Mouse (Mus musculus): ENCODE measurements around the gene Mapk13. TPM values are rescaled to one million over a fixed set of nuclear protein-coding genes. Genes with fewer than 3 reads are reported as not detected.
A peak's percentile ranks its signal among the peaks of the same experiment; 100 is the strongest.
"Not testable (repeated sequence)": the region's sequence is repeated elsewhere in the genome, so short reads cannot be mapped to it uniquely, and the experiment has no call there.

The Mapk13 gene
- total RNA-seq, 2 experiments from 2014 or later, result 0.45 to 1.1 TPM

DNA sequence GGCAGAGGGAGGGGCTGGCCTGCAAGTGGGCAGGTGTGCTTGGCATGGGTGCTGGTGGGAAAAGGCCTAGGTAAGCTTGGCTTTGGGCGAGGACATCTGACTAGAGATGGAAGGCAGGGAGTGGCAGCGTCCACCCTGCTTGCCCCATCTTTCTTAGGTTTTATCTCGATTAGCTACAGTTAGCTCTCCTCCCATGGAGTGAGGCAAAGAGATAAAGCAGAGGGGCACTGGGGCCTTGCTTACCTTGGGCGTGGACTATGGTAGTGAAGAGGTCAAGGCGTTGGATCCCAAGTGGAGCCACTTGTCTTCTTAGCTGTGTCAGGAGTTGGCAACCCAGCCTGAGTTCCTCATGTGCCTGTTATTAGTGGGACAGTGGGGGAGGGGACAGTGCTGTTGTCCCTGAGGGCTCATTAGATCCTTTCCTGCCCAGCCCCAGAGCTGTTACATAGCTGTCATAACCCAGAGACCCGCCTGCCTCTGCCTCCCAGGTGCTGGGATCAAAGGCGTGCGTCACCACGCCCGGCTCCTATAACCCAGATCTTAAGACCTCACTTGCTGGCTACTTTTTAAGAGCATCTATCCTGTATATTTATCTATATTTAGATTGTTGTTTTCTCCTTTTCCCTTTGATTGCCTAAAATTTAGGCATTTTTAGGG is 40.2 kb downstream of the Mapk13 start:
- DNase-seq, result no peak
- intact Hi-C loops (cut with DNase I), result no loop called here

DNA sequence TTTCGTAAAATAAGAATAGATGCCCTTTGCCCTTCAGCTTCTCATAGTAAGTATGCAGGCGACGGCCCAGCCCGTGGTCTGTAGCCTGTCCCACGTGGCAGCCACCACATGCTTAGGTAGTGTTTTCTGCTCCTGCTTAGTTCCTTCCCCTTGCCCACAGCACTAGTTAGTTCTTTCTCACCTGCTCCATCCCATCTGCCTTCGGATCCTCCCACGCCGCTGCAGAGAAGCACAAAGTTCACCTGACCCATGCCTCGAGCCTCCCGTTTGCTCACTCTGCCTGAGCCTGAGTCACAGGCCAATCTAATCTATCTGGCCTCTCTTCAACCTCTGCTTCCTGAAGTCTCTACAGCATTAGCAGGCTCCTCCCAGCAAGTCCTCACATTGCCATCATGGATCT is 43.2 kb downstream of the Mapk13 start:
- no peak for DNase-seq
- intact Hi-C loops (cut with DNase I), result no loop called here

DNA sequence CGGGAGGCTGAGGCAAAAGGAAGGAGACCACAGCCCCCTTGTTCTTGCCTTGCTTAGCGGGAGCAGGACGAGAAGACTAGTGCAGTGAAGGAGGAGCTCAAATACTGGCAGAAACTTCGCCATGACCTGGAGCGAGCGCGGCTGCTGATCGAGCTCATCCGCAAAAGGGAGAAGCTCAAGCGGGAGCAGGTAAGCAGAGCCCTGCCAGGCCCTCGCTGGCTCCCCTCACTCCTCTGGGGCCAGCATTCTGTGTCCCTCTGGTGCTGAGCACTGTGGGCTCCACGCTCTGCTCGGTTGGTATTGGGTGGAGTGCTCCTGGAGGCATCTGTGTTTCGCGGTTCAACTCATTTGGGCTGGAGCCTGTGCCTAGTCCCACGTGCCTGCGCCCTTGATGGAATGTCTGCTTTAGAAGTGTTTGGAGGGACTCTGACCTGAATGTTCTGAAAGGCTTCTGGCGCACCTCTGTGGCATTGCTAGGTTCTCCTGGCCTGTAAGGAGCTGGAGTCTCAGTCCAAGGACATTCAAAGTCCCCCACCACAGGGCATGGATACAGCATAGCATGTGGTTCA is 45.5 kb downstream of the Mapk13 start:
- intact Hi-C loops (cut with DNase I), result no loop called here
- no peak for DNase-seq

DNA sequence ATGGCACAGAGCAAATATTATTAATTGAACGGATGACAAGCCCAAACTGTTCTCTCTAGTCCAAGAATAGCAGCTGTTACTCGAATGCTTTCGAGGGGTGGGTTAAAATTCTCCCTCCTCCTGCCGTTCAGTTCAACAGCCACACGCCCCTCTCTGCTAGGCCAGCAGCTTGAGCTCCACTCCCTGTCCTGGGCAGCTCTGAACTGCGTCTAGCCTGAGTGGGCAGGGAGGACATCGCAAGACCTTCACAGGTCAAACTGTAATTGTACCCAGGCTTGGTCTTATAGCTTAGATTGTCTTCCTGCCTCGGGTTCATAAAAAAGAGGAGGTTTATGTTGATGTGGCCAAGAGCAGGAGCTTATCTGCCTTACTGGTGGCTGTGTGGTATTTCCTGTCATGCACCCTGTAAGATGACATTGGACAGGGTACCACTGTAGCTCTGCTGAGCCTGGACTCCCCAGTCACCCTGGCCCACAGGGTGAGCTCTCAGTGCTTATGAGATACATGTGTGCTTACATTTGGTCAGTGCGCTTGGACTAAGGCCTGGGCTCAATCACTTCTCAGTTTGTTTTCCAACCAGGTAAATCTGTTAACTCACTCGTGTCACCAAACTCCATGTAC is 46.4 kb downstream of the Mapk13 start:
- intact Hi-C loops (cut with DNase I), result no loop called here
- DNase-seq, result peak in 1 of 2 experiments; percentile 25

DNA sequence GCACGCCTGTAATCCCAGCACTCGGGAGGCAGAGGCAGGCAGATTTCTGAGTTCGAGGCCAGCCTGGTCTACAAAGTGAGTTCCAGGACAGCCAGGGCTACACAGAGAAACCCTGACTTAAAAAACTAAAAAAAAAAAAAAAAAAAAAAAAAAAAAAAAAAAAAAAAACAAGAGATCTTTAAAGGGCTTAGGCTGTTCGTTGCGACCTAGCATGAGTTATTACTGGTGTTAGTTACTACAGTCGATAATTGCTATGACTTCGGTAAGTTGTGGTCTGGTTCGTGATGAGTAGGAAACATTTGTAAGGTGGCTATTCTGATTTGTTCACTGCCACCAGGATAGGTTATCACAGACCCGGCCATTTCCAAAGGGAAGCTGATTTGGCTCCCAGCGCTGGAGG is 47.2 kb downstream of the Mapk13 start:
- intact Hi-C loops (cut with DNase I); DNase-seq: not testable (repeated sequence)

DNA sequence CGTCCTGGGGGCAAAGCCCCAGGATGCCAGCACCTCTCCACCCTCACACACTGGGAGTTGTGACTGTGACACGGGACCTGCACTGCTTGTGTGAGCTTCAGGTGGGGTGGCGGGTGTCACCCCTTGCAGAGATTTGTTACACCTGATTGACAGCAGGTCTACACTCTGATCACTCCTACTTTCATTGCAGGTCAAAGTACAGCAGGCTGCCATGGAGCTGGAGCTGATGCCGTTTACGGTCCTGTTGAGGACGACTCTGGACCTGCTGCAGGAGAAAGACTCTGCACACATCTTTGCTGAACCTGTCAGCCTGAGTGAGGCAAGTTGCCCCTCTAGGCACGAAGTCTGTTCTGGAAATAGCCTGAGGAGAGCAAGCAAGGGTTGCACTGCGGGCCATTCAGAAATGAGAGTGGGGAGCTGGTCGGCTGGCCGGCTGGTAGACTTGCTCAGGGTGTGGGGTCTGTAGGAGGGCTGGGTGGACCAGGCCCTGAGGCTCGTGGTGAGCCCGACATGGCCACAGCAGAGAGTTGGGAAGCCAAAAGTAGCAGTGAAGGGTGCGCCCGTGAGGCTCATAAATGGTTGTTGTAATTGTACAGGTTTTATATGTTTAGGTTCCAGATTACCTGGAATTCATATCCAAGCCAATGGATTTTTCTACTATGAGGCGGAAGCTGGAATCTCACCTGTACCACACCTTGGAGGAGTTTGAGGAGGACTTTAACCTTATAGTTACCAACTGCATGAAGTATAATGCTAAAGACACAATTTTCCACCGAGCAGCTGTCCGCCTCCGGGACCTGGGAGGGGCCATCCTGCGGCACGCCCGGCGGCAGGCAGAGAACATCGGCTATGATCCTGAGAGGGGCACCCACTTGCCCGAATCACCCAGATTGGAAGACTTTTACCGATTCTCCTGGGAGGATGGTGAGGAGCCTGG is 48.0 kb downstream of the Mapk13 start:
- intact Hi-C loops (cut with DNase I), result no loop called here
- no peak for DNase-seq

DNA sequence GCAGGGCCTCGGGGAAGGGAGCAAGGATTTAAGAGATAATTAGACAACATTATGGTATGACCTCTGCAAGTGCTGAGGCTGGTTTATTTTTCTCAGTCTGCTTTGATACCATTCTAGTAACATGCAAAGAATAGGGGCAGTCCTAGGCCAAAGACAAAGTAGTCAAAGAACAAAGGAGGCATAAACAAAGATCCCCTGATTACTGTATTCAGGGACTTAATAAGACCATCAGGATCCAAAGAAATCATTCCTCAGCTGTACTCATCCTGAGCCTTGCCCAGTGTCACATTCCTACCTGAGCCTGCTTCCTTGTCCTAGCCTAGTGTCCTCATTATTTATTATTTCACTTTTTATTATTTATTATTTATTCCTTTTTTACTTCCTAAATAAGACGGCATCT is 51.1 kb downstream of the Mapk13 start:
- no peak for DNase-seq
- intact Hi-C loops (cut with DNase I), result no loop called here

DNA sequence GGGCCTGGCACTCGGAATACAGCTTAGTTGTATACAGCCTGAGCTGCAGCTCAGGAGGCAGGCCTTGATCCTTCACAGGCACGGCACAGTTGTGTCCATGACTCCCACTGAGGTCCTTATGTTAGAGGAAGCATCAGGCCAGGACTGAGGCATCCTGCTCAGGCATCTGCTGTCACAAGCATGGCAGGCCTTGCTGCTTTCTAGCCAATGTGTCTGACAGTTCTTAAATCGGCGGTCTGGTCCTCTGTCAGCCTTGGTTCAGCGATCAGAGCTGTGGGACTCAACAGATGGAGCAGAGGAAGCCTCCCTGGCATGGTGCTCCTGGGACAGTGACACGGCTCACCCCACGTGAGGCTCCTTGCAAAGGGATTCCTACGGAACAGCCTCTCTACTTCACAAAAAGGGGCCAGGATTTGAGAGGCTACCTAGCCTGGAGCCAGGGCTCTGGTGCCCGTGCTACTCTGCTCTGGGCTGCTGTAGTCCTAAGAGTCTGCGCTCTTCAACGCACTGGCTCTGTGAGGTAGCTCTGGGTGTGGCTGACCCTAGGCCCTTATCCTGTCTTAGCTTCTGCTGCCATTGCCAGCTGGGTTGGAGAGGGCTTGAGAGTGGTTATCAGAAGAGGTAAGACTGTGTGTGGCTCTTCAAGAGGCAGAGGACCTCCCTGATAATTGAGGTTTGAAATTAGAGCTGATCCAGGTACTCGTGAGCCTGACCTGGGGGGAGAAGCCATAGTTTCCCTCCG is 54.1 kb downstream of the Mapk13 start:
- no peak for DNase-seq

DNA sequence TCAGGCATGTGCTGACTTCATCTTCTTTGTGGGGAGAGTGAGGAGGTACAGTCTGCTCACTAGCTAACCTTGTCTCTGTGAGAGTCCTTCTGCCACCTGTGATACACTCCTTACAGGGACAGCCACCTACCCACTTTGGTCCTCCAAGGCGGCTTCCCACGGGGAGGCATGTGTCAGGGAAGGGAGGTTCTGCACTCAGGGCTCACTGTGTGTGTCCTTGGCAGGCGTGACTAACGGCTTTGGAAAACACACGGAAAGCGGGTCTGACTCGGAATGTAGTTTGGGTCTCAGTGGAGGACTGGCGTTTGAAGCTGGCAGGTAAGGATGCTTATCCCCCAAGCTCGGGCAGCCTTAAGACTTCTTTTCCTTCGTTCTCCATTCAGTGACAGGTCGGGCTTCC is 54.7 kb downstream of the Mapk13 start:
- no peak for DNase-seq
- intact Hi-C loops (cut with DNase I), result no loop called here

More for the DNA sequence above, 54.1 kb downstream of the Mapk13 start:
- intact Hi-C loops (cut with DNase I), result no loop called here

DNA sequence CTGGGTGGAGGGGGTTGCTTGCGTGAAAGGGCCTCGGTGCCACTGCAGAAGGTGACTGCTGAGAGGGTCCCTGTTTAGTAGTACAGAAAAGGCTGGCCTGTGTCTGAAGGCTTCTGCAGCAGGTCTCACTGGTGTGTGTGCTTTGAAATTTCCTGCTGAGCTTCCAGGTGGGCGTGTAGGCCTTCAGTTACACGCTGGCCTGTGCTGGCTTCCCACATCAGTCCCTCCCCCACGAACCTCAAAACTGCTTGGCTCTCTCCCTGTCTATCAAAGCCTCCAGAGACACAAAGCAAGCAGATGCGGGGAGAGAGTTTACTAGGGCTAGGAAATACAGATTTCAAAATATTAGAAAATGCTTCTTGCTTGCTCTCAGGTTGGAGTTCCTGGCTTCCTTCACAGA is 55.8 kb downstream of the Mapk13 start:
- intact Hi-C loops (cut with DNase I), result no loop called here
- no peak for DNase-seq

DNA sequence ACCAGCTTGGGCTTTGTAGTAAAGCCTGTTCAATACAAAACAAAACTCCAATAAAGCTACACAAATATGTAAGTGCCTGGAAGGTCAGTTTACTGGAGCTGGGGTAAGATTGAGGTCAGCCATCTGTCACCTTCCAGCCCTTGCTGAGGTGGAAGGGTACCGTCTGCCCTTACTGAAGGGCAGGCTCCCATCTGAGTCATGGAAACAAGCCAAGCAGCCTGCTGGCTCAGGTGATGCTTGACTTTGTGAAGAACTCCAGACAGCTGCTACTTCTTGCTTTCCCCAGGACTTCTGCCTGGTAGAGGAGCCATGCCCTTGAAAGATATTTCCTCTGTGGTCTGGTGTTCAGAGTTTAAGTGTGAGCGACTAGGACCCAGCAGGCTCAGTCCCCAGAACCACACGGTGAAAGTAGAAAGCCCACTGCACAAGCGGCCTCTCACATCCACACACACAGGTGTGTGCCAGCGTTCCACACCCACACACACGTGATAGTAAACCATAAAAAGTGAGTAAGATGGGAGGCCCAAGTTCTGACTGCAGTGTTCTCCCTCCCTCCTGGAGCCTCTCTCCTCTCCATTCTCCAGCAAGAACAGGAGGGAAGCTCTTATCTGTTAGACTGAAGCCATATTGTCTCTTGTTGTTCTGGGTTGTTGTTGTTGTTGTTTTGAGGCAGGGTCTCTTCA is 56.4 kb downstream of the Mapk13 start:
- DNase-seq, result no peak
- intact Hi-C loops (cut with DNase I), result no loop called here

DNA sequence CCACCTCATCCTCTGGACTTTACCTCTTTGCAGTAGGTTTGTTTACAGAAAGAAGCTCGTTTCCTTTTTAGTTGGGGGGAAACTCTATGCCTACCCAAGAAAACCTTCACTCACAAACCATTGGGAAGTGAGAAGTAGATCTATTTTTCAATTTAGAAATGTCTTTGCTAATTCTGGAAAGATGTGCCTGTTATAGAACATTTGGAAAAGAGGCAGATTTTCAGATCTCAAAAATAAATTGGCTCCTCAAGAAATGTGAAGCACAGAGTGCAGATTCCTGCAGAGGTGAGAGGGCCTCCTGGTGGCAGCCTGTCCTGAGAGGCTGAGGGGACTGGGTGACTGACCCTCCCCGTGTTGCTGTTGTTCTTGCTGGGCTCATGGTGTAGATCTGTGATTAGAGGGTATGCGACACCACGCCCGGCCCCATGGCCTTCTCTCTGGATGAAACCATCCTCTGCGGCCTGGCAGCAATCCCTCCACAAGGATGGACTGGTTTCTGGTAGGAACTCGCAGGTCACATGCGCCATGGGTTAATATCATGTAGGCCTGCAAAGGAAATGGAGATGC is 58.7 kb downstream of the Mapk13 start:
- DNase-seq, result no peak
- intact Hi-C loops (cut with DNase I), result no loop called here

DNA sequence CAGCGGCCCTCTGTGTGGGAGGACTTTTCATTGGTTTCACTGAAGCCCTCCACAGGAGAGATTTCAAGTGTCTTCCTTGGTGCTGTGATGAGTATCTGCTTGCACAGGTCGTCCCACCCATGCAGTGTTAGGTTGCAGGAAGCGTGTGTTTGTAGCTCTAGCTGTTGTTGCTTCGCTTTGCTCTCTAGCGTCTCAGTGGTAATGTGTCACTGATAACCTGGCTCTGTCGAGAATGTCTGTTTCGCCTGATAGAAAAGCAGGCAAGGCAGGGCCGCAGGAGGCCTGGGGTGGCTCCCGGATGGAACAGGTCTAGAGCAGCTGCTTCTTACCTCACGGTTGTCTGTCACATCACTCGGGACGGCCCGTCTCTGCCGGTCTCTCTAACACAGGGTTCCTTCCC is 60.0 kb downstream of the Mapk13 start:
- intact Hi-C loops (cut with DNase I), result no loop called here
- no peak for DNase-seq

Other genes with a start within 250 kb of the Mapk13 start
- not detected for gene Armc12, start 238.5 kb upstream of the Mapk13 start, total RNA-seq (2021)
- not detected for gene Clpsl2, start 219.9 kb upstream of the Mapk13 start, total RNA-seq (2021)
- not detected for gene Clps, start 208.5 kb upstream of the Mapk13 start, total RNA-seq (2021)
- gene Lhfpl5, start 193.7 kb upstream of the Mapk13 start, total RNA-seq (2021), result not detected
- gene Srpk1, start 146.6 kb upstream of the Mapk13 start, total RNA-seq (2021), result 10 to 100 TPM; 40.0 to 43.7 TPM
- gene Slc26a8, start 79.1 kb upstream of the Mapk13 start, total RNA-seq (2021), result 1 to 10 TPM in 1 of 2 experiments, under 1 TPM in 1; 0.65 to 1.2 TPM
- 10 to 100 TPM; 47.3 to 51.1 TPM for gene Mapk14, start 78.0 kb upstream of the Mapk13 start, total RNA-seq (2021)
- under 1 TPM; 0.45 to 0.77 TPM for gene AC170998.1, start 43.2 kb upstream of the Mapk13 start, total RNA-seq (2021)
- 10 to 100 TPM; 15.2 to 22.3 TPM for gene Brpf3, start 31.8 kb downstream of the Mapk13 start, total RNA-seq (2021)
- not detected for gene Pnpla1, start 89.1 kb downstream of the Mapk13 start, total RNA-seq (2021)
- under 1 TPM in 1 of 2 experiments, not detected in 1; 0.05 TPM for gene 4930539E08Rik, start 146.0 kb downstream of the Mapk13 start, total RNA-seq (2021)
- not detected for gene Pxt1, start 174.5 kb downstream of the Mapk13 start, total RNA-seq (2021)
- gene Kctd20, start 182.7 kb downstream of the Mapk13 start, total RNA-seq (2021), result 10 to 100 TPM; 63.8 to 76.9 TPM
- gene Stk38, start 238.7 kb downstream of the Mapk13 start, total RNA-seq (2021), result 10 to 100 TPM; 53.0 to 57.2 TPM